Mouse (Mus musculus): Measurements from ENCODE around the gene C2cd4a.

C2cd4a gene

DNA sequence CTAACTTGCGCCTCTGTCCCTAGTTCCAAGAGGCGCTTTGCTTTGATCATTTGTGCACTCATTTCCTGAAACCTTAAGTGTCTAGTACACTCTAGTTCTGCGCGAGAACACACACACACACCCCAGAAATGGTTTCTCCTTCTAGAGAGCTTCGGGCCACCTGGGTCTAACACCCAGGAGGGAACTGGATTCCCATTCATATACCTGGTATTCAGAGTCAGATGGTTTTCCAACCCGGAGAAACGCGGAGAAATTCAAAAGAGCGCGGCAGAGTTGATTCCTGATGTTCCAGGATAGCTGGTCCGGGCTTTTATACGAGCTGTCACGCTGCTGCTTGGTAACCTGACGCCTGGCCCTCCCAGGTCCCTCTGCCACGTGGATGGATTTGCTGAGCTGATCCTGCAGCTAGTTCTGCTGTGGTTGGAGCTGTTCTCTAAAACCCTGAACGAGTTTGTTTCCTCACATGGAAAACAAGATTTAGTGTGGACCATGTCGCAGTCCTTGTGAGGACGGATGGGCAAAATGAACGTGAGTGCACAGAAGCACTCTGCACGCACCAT is at the start of gene C2cd4a:
Gene C2cd4a, minus strand, starts transcription at position 285 of the 560 bp plus-strand sequence.
- DNase-seq, result no peak

- DNase-seq, result no peak
Observed at GRCm38 (mm10) chr9:67878197-67878769, 46.2 kb upstream of the C2cd4a start.

GRCm38 (mm10) chr9:67877081-67877718 is 45.1 kb upstream of the C2cd4a start:
- no peak for DNase-seq

GRCm38 (mm10) chr9:67875337-67875736 is 43.2 kb upstream of the C2cd4a start:
- peak; percentile 61 for DNase-seq

DNA sequence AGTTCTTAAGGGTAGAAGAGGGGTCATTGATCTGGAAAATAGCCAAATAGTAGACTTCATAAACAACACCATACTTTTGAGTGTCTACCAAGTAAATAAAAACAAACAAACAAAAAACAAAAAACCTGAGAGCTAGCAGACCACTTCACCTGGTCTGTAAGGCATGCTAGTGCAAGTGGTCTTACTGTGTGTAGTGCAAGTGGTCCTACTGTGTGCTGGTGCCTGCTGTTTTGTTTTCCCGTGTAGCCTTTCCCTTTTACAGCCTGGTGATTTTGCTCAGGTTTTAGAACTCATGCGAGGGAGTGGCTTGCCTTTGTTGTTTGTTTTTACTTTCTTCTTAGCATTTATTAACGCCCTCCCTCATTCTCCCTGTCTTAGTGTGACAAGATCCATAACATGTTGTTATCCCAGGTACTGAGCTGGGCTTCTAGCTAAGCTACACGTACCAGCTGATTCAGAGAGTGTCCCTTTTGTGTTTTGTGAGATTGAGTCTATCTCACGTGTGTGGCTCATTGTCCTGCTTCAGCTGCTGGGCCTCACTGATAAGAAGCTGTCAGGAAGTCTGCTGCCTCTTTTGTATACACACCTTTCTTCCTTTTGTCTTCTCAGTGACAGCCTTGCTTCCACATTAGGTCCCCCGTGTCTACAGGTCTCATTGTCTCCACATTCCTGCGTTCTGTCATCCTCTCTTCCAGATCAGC is 42.5 kb upstream of the C2cd4a start:
- no peak for DNase-seq

DNA sequence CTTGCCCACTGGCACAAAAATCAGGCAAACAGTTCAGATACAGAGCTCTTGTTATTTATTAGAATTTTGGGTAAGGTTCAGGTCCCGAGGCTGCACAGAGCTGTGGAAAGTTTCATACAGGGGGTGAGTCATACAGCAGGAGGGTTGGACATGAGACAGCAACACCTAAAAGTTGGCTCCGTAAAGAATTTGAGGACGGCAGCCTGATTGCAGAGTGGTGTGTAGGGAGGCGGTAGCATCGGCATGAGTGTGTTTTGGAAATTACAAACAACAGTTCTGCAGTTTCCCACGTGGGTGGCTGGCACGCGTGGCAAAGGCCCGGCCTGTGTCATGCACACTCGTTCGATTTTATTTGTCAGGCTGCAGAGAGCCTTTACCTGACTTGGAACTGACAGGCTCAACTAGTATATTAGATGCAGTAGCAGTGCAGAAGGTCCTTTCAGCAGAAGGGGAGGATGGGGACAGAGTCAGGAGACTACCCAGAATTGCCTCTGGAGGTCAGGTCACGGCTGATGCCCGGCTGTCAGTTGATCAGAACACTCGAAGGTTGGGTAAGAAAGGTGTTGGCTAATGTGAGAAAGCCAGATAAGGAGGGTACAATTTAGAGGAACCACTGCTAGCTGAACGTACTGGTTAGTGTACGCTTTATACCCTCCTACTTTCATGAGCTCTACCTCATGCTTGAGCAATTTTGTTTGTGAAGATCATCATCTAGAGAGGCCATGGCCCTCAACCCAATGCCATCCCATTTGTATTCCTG is 37.7 kb upstream of the C2cd4a start:
- no peak for DNase-seq

DNA sequence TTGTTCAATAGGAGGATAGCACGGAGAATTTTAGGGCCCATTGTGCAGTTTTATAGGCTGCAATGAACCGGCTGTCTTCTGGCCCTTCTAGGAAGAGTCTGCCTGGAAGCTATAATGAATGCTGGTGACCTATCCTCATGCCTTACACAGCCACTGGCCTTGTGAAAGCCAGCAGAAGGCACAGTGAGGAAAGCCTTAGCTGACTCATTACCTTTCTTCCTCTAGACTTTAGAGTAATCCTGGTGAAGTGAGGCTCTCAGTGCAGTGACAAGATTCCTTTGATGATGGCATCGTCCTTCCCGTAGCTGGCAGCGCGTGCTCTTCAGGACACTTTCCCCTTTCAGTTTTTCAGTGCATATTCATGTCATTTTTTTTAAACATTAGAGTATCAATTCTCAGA is 35.3 kb upstream of the C2cd4a start:
- no peak for DNase-seq

- DNase-seq, result no peak
Observed at GRCm38 (mm10) chr9:67865411-67865810, 33.3 kb upstream of the C2cd4a start.

DNA sequence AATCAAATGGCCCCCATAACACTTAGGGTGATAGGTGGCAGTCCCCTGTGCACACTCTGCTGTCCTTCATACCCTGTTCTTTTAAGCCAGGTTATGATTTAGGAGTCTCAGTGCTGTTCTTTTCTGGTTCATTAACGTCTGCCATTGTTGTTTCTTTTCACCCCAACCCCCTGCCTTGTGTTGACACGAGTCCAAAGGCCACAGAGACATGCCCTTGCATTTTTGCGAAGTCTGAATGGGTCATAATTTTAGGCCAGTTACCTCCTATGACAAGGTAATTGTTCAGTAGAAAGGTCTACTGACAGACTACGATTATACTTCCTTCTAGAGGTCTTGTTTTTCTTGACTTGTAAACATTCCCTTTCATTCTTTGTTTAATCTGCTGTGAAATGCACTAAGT is 31.9 kb upstream of the C2cd4a start:
- DNase-seq, result no peak

GRCm38 (mm10) chr9:67863332-67863731 is 31.2 kb upstream of the C2cd4a start:
- DNase-seq, result no peak

- no peak for DNase-seq
Observed at GRCm38 (mm10) chr9:67860273-67860672, 28.1 kb upstream of the C2cd4a start.

DNA sequence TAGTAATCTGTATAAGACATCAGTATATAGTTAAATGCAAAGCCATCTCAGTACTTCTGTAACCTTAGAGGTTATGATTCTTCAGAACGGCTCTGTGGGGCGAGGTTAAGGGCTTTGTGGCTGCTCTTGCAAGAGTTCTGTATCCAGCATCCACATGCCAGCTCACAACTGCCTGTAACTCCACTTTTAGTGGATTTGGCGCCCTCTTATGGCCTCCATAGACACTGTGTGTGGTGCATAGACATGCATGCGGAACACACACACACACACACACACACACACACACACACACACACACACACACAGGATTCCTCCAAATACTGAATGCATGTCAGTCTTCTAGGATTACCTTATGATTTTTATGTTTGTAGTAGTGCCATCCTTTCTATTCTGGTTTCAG is 19.0 kb upstream of the C2cd4a start:
- DNase-seq, result peak; percentile 40

DNA sequence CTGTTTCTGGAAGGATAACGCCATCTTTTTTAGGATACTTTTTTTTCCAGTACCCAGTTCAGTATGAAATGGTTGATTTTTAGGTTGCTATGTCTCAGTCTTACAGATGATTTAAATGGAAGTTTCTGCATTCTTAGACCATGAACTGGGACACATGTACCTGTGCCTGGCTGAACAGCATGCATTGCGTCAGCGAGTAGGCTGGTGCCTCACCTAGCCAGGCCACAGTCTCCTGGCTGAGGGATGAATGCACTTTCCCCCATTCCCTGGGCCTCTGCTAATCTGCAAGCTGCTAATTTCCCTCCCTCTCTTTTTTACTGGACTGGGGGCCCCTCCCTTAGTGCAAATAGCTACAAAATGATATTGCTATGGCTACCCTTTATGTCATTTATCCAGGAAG is 17.7 kb upstream of the C2cd4a start:
- DNase-seq, result no peak

DNA sequence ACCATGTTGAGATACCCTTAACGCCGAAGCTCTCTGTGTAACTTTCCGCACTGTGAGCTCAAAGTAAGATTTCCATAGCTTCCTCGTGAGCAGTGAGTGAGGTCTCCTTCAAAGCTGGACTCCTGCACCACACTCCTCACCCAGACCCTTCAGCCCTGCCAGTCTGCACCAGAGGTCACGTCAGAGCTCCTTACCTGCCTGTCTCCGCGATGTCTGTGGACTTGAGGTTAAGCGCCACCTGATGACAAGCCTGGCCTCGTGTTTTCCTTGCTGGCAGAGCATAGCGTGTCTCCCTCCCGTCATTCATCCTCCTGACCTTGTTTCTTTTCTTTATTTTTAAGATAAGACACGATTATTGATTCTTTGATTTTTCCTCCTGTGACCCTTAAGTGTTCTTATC is 17.3 kb upstream of the C2cd4a start:
- no peak for DNase-seq

DNA sequence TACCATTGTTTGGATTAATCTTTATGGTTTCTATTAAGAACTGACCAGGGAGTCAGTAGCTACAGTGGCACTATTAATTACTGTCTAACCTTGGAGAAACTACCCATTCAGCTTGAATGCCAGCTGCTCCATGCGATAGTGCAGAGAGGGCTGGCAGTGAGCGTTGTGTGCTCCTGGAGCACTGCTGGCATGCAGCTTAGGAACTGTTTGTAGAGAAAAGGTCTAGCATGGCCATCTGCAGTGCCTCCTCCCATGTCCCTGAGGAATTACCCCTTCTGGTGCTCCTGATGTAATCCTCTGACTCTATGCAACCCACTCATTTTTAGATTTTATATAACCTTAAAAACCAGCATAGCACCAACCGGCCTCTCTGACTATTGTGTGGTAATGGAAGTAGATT is 15.5 kb upstream of the C2cd4a start:
- no peak for DNase-seq

DNA sequence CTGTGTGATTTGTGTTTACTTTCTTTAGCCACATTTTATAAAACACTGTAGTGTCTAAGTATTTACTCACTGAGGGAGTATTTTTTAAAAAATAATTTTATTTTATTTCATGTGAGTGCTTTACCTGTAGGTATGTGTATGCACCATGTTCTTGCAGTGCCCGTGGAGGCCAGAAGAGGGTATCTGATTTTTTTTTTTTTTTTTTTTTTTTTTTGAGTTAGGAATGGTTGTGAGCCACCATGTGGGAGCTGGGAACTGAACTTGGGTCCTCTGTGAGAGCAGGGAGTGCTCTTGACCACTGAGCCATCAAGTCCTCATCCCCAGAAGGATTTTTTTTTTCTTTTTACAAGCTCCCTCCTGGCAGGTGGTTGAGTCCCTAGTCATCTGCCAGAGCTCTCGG is 14.0 kb upstream of the C2cd4a start:
- no peak for DNase-seq

GRCm38 (mm10) chr9:67845648-67846047 is 13.5 kb upstream of the C2cd4a start:
- no peak for DNase-seq

- no peak for DNase-seq
Observed at GRCm38 (mm10) chr9:67845012-67845411, 12.9 kb upstream of the C2cd4a start.

- peak; percentile 29 for DNase-seq
Observed at GRCm38 (mm10) chr9:67842797-67843196, 10.7 kb upstream of the C2cd4a start.

DNA sequence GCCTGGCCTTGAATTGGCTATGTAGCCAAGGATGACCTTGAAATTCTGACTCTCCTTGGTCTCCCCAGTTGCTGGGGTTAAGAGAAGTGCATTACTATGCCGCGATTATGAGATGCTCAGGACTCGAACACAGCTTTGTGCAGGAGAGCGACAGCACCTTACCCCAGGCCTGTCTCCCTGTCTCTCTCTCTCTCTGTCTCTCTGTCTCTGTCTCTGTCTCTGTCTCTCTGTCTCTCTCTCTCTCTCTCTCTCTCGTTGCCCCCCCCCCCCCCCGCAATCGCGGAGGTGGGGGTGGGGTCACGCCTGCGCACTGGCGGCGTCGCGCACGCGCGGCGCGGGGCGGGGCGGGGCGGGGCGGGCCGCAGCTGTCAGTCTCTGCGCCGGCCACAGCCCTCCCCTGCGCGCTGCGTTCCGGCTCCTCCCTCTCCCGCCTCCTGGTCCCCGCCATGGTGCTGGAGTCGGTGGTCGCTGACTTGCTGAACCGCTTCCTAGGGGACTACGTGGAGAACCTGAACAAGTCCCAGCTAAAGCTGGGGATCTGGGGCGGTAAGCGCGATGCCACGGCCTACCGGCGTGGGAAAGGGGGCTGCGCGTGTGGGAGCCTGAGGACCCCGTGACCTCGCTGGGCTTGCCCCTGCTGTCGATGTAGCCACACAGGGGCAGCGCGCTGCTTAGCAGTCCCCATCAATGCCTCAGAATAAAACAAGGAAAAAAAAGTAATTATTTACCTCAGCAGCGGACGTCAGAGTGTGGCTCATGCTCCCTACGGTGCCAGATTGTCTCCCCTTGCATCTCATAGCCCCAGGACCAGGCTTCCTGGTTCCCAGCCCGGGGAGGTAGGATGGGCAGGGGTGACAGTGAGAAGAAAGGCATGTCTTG is 8.1 kb upstream of the C2cd4a start, which contains the start of gene Vps13c:
Gene Vps13c, plus strand, starts transcription at position 416 of the 879 bp plus-strand sequence.
- DNase-seq, result peak; percentile 78

DNA sequence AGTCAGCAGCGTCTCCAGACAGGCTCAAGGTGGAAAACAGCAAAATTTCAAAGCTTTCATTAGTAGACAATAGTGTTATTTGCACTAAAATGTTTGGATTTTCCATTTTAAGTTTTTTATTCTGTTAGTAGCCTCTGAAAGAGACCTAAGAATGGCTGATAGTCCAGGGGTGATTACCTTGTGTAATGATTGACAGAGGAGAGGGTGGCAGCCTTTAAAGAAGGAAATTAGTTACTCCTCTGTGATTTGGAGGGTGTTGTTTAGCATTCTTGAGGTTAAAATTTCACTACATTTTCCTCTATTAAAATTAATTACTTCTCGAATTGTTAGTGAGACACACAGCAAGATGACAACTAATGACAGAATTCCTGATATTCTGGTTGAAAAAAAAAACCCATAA is 5.2 kb upstream of the C2cd4a start:
- DNase-seq, result no peak

DNA sequence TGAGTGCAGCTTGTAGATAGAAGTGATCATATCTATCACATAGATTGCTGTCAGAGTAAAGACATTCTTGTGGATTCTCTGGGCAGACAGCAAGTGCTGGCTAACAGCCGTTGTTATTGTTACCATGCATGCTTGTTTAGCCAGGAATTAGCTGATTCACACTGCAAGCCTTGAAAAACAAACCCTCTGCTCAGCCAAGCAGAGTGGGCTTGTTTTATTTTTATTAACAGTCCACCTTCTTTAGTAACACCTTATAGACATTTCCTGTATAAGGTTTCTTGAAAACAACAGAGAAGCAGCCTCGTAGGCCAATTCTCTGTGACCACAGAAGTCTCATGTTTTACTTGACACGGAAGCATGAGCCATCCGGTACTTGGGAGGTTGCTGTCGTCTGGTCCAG is 2.4 kb upstream of the C2cd4a start:
- DNase-seq, result no peak
